Mouse (Mus musculus): Measurements from ENCODE around the gene Tmem94. TPM values are rescaled to one million over a fixed set of nuclear protein-coding genes. Genes with fewer than 3 reads are reported as not detected.

The Tmem94 gene
- polyA plus RNA-seq, 1 experiment from 2014 or later = 30.9 TPM

GRCm38 (mm10) chr11:115841961-115842550, 76.8 kb downstream of the Tmem94 start:
- no peak for ATAC-seq (ENCODE audit: low FRiP score)
- H3K9me3 ChIP-seq = no peaks in the 10 kb centered on the region
- H3K4me1 ChIP-seq (replicated peaks) = no peaks in the 10 kb centered on the region
- H3K4me2 ChIP-seq = no peak overlapping the region
- 0 out of 2 replicates have a peak overlapping the region, but pooled peaks have one; percentile 18 for H3K27ac ChIP-seq
- H3K27me3 ChIP-seq = no peaks in the 10 kb centered on the region
- H3K4me3 ChIP-seq = no peak overlapping the region
- 36% methylated on average over 6 of the region's 6 CpGs for WGBS
- no peak overlapping the region for H3K9ac ChIP-seq
- no peaks in the 10 kb centered on the region for H3K36me3 ChIP-seq

- H3K9me3 ChIP-seq = no peaks in the 10 kb centered on the region
These were observed 78.1 kb downstream of the Tmem94 start for GRCm38 (mm10) chr11:115843141-115843890.

GRCm38 (mm10) chr11:115843891-115844239, 78.6 kb downstream of the Tmem94 start:
- Histone ChIP-seq H3K9ac (no peak overlapping the region), H3K4me2 (no peak overlapping the region), H3K27ac (no peak overlapping the region), H3K9me3 (no peaks in the 10 kb centered on the region), H3K4me1 (replicated peaks) (no peaks in the 10 kb centered on the region), H3K4me3 (no peak overlapping the region), H3K36me3 (no peaks in the 10 kb centered on the region), H3K27me3 (no peaks in the 10 kb centered on the region)
- 96% methylated on average over 5 of the region's 5 CpGs for WGBS
- ATAC-seq (ENCODE audit: low FRiP score) = no peak

More at GRCm38 (mm10) chr11:115843141-115843890, 78.1 kb downstream of the Tmem94 start:
- H3K4me1 ChIP-seq (replicated peaks) = no peaks in the 10 kb centered on the region
- no peak overlapping the region for H3K27ac ChIP-seq
- no peak overlapping the region for H3K9ac ChIP-seq
- WGBS = 86% methylated on average over 12 of the region's 14 CpGs
- no peak overlapping the region for H3K4me3 ChIP-seq
- no peak overlapping the region for H3K4me2 ChIP-seq
- no peaks in the 10 kb centered on the region for H3K36me3 ChIP-seq
- H3K27me3 ChIP-seq = no peaks in the 10 kb centered on the region
- ATAC-seq (ENCODE audit: low FRiP score) = no peak

GRCm38 (mm10) chr11:115844240-115844639, 79.0 kb downstream of the Tmem94 start:
- 83% methylated on average over 8 of the region's 8 CpGs for WGBS
- no peaks in the 10 kb centered on the region for H3K27me3 ChIP-seq

GRCm38 (mm10) chr11:115845819-115846218, 80.6 kb downstream of the Tmem94 start:
- no peaks in the 10 kb centered on the region for H3K27me3 ChIP-seq
- H3K27ac ChIP-seq = no peak overlapping the region
- no peak overlapping the region for H3K4me3 ChIP-seq
- 98% methylated on average over 2 of the region's 2 CpGs for WGBS
- ATAC-seq (ENCODE audit: low FRiP score) = no peak
- no peaks in the 10 kb centered on the region for H3K36me3 ChIP-seq
- no peaks in the 10 kb centered on the region for H3K4me1 ChIP-seq (replicated peaks)
- H3K9ac ChIP-seq = no peak overlapping the region
- H3K9me3 ChIP-seq = no peaks in the 10 kb centered on the region
- H3K4me2 ChIP-seq = no peak overlapping the region

More at GRCm38 (mm10) chr11:115844240-115844639, 79.0 kb downstream of the Tmem94 start:
- Histone ChIP-seq H3K9ac (no peak overlapping the region), H3K27ac (no peak overlapping the region), H3K36me3 (no peaks in the 10 kb centered on the region), H3K4me2 (no peak overlapping the region), H3K4me1 (replicated peaks) (no peaks in the 10 kb centered on the region), H3K4me3 (no peak overlapping the region), H3K9me3 (no peaks in the 10 kb centered on the region)
- no peak for ATAC-seq (ENCODE audit: low FRiP score)

Small RNAs within 50 kb of the gene (microRNA-seq; reads per million reads assigned to microRNA genes)
- not detected for gene Mir5621

Other genes starting within 250 kb of the Tmem94 start
- 1,174 and 1,182 TPM in 2 replicates for gene Sumo2, start 229.2 kb upstream of the Tmem94 start, polyA plus RNA-seq (2015; fragmentation: Nextera tagmentation; extraction: Ambion mirVana)
- 109 and 110 TPM in 2 replicates for gene Nup85, start 201.0 kb upstream of the Tmem94 start, polyA plus RNA-seq (2015; fragmentation: Nextera tagmentation; extraction: Ambion mirVana)
- gene Mrps7, start 161.5 kb upstream of the Tmem94 start, polyA plus RNA-seq (2015; fragmentation: Nextera tagmentation; extraction: Ambion mirVana) = 76.0 and 81.3 TPM in 2 replicates
- 33.6 and 35.6 TPM in 2 replicates for gene Gga3, start 161.4 kb upstream of the Tmem94 start, polyA plus RNA-seq (2015; fragmentation: Nextera tagmentation; extraction: Ambion mirVana)
- 11.3 and 11.5 TPM in 2 replicates for gene Mif4gd, start 152.5 kb upstream of the Tmem94 start, polyA plus RNA-seq (2015; fragmentation: Nextera tagmentation; extraction: Ambion mirVana)
- 35.6 and 41.1 TPM in 2 replicates for gene Slc25a19, start 137.1 kb upstream of the Tmem94 start, polyA plus RNA-seq (2015; fragmentation: Nextera tagmentation; extraction: Ambion mirVana)
- gene Grb2, start 56.8 kb upstream of the Tmem94 start, polyA plus RNA-seq (2015; fragmentation: Nextera tagmentation; extraction: Ambion mirVana) = 184 and 196 TPM in 2 replicates
- 11.6 and 11.8 TPM in 2 replicates for gene Caskin2, start 48.2 kb downstream of the Tmem94 start, polyA plus RNA-seq (2015; fragmentation: Nextera tagmentation; extraction: Ambion mirVana)
- 24.5 and 25.4 TPM in 2 replicates for gene Tsen54, start 49.3 kb downstream of the Tmem94 start, polyA plus RNA-seq (2015; fragmentation: Nextera tagmentation; extraction: Ambion mirVana)
- 1.00 and 2.2 TPM in 2 replicates for gene Llgl2, start 58.6 kb downstream of the Tmem94 start, polyA plus RNA-seq (2015; fragmentation: Nextera tagmentation; extraction: Ambion mirVana)
- gene Myo15b, start 93.0 kb downstream of the Tmem94 start, polyA plus RNA-seq (2015; fragmentation: Nextera tagmentation; extraction: Ambion mirVana) = not detected in 2 replicates
- gene Smim5, start 134.5 kb downstream of the Tmem94 start, polyA plus RNA-seq (2015; fragmentation: Nextera tagmentation; extraction: Ambion mirVana) = 2.0 and 2.7 TPM in 2 replicates
- 0.88 and 1.0 TPM in 2 replicates for gene Smim6, start 146.6 kb downstream of the Tmem94 start, polyA plus RNA-seq (2015; fragmentation: Nextera tagmentation; extraction: Ambion mirVana)
- gene Sap30bp, start 167.8 kb downstream of the Tmem94 start, polyA plus RNA-seq (2015; fragmentation: Nextera tagmentation; extraction: Ambion mirVana) = 49.9 and 55.3 TPM in 2 replicates
- gene Recql5, start 168.0 kb downstream of the Tmem94 start, polyA plus RNA-seq (2015; fragmentation: Nextera tagmentation; extraction: Ambion mirVana) = 25.0 and 25.9 TPM in 2 replicates
- gene Itgb4, start 209.3 kb downstream of the Tmem94 start, polyA plus RNA-seq (2015; fragmentation: Nextera tagmentation; extraction: Ambion mirVana) = 0.88 and 1.3 TPM in 2 replicates
- gene Galk1, start 247.3 kb downstream of the Tmem94 start, polyA plus RNA-seq (2015; fragmentation: Nextera tagmentation; extraction: Ambion mirVana) = 64.3 and 65.5 TPM in 2 replicates

Data from hindbrain, embryonic 13.5 days (tissue).